Mouse (Mus musculus) forebrain, embryonic 10.5 days (tissue): Measurements from ENCODE around the gene Rras. TPM values are rescaled to one million over a fixed set of nuclear protein-coding genes. Genes with fewer than 3 reads are reported as not detected.
A peak's percentile ranks its signal among the peaks of the same experiment; 100 is the strongest.

Experiments
- DNase-seq: peaks from one replicate; pipeline ENCODE4 v3.0.0-alpha.2; 2017; ENCODE audit warnings: low spot score; ENCODE audit errors: extremely low spot score
- H3K27ac ChIP-seq: fragments of 300-500 bp; sonication (generic); 2 replicates; pipeline ENCODE4 v1.5.1; 2016; ENCODE audit warnings: mild to moderate bottlenecking
- H3K27me3 ChIP-seq: fragments of 300-500 bp; sonication (generic); 2 replicates; pipeline ENCODE4 v1.6.1; 2016; ENCODE audit warnings: mild to moderate bottlenecking; ENCODE audit not compliant: poor library complexity, severe bottlenecking
- H3K36me3 ChIP-seq: fragments of 300-500 bp; sonication (generic); replicated peaks from 2 replicates; pipeline ENCODE4 v1.6.1; 2016; ENCODE audit warnings: mild to moderate bottlenecking, moderate library complexity
- H3K4me1 ChIP-seq: fragments of 300-500 bp; sonication (generic); 2 replicates; pipeline ENCODE4 v1.6.1; 2016
- H3K4me3 ChIP-seq: fragments of 300-500 bp; sonication (generic); 2 replicates; pipeline ENCODE4 v1.5.1; 2016; ENCODE audit warnings: mild to moderate bottlenecking, moderate library complexity
- H3K9me3 ChIP-seq: fragments of 300-500 bp; sonication (generic); 2 replicates; pipeline ENCODE4 v1.6.1; 2016; ENCODE audit warnings: mild to moderate bottlenecking, moderate library complexity
- WGBS: fragments of 180-500 bp; shearing (Covaris S2); methylation state at CpG from one replicate; pipeline ENCODE4 v1.1.7; 2016; 5-methylcytosine and 5-hydroxymethylcytosine counted together
- microRNA-seq: library from miRNA; unstranded; fragments of <30 nt; microRNA quantifications from one replicate; pipeline ENCODE4, GENCODE M21; 2017
- polyA plus RNA-seq: library from polyadenylated mRNA; unstranded; fragments of >200 nt; fragmentation: Nextera tagmentation; extraction: Ambion mirVana; gene quantifications from 2 replicates; pipeline ENCODE4 v1.2.1, GENCODE M21; 2016

The Rras gene
- polyA plus RNA-seq, 1 experiment from 2014 or later = 15.0 TPM

GRCm38 (mm10) chr7:45068000-45068318 lies 50.2 kb downstream of the Rras start:
- Histone ChIP-seq H3K4me3 (no peak overlapping the region), H3K27ac (no peak overlapping the region), H3K9me3 (no peaks in the 10 kb centered on the region), H3K4me1 (peaks cover 7% of the 10 kb centered on the region), H3K36me3 (no peaks in the 10 kb centered on the region), H3K27me3 (no peaks in the 10 kb centered on the region)
- peak; percentile 61 for DNase-seq
- WGBS = 28% methylated on average over 5 of the region's 5 CpGs

GRCm38 (mm10) chr7:45069671-45070070 lies 51.9 kb downstream of the Rras start:
- Histone ChIP-seq H3K27me3 (no peaks in the 10 kb centered on the region), H3K27ac (no peak overlapping the region), H3K4me3 (no peak overlapping the region), H3K4me1 (no peaks in the 10 kb centered on the region), H3K36me3 (peaks cover 16% of the 10 kb centered on the region), H3K9me3 (no peaks in the 10 kb centered on the region)
- no peak for DNase-seq
- 95% methylated on average over 2 of the region's 2 CpGs for WGBS

Small RNAs within 50 kb of the gene (microRNA-seq; reads per million reads assigned to microRNA genes)
- not detected for gene Mir7054

Other genes starting within 250 kb of the Rras start
- 168 and 172 TPM in 2 replicates for gene Nup62, start 201.9 kb upstream of the Rras start, polyA plus RNA-seq
- 0.85 and 1.7 TPM in 2 replicates for gene Il4i1, start 201.6 kb upstream of the Rras start, polyA plus RNA-seq
- 3.3 and 3.6 TPM in 2 replicates for gene Atf5, start 201.3 kb upstream of the Rras start, polyA plus RNA-seq
- gene Akt1s1, start 169.0 kb upstream of the Rras start, polyA plus RNA-seq = 84.3 and 84.6 TPM in 2 replicates
- gene Tbc1d17, start 168.9 kb upstream of the Rras start, polyA plus RNA-seq = 72.8 and 73.6 TPM in 2 replicates
- gene Pnkp, start 160.8 kb upstream of the Rras start, polyA plus RNA-seq = 37.8 and 39.8 TPM in 2 replicates
- gene Ptov1, start 148.2 kb upstream of the Rras start, polyA plus RNA-seq = 415 and 438 TPM in 2 replicates
- gene Med25, start 125.2 kb upstream of the Rras start, polyA plus RNA-seq = 175 and 185 TPM in 2 replicates
- 24.8 and 25.0 TPM in 2 replicates for gene Fuz, start 121.9 kb upstream of the Rras start, polyA plus RNA-seq
- gene Ap2a1, start 88.5 kb upstream of the Rras start, polyA plus RNA-seq = 69.1 and 69.5 TPM in 2 replicates
- 0.47 TPM in 1 of 2 replicates, not detected in the other for gene Tsks, start 74.8 kb upstream of the Rras start, polyA plus RNA-seq
- 19.4 and 20.8 TPM in 2 replicates for gene Cpt1c, start 43.1 kb upstream of the Rras start, polyA plus RNA-seq
- gene Prmt1, start 31.4 kb upstream of the Rras start, polyA plus RNA-seq = 909 and 984 TPM in 2 replicates
- gene Irf3, start 20.3 kb upstream of the Rras start, polyA plus RNA-seq = 70.5 and 76.0 TPM in 2 replicates
- 80.7 and 83.9 TPM in 2 replicates for gene Bcl2l12, start 19.2 kb upstream of the Rras start, polyA plus RNA-seq
- gene Scaf1, start 1.6 kb upstream of the Rras start, polyA plus RNA-seq = 39.9 and 41.0 TPM in 2 replicates
- gene Prr12, start 34.9 kb downstream of the Rras start, polyA plus RNA-seq = 11.9 and 12.7 TPM in 2 replicates
- gene Nosip, start 44.5 kb downstream of the Rras start, polyA plus RNA-seq = 61.2 and 67.6 TPM in 2 replicates
- 16.5 and 17.7 TPM in 2 replicates for gene Prrg2, start 44.7 kb downstream of the Rras start, polyA plus RNA-seq
- 101 and 113 TPM in 2 replicates for gene Rcn3, start 74.3 kb downstream of the Rras start, polyA plus RNA-seq
- 5.5 and 5.9 TPM in 2 replicates for gene Fcgrt, start 85.9 kb downstream of the Rras start, polyA plus RNA-seq
- 1,843 and 1,853 TPM in 2 replicates for gene Rps11, start 106.5 kb downstream of the Rras start, polyA plus RNA-seq
- gene Rpl13a, start 110.8 kb downstream of the Rras start, polyA plus RNA-seq = 1,219 and 1,234 TPM in 2 replicates
- 0.11 and 0.27 TPM in 2 replicates for gene Gm45713, start 118.3 kb downstream of the Rras start, polyA plus RNA-seq
- gene Flt3l, start 118.5 kb downstream of the Rras start, polyA plus RNA-seq = 1.1 and 1.4 TPM in 2 replicates
- gene Pih1d1, start 136.3 kb downstream of the Rras start, polyA plus RNA-seq = 98.5 and 99.6 TPM in 2 replicates
- gene Aldh16a1, start 136.6 kb downstream of the Rras start, polyA plus RNA-seq = 53.0 and 55.1 TPM in 2 replicates
- 0.95 and 1.2 TPM in 2 replicates for gene Slc17a7, start 146.0 kb downstream of the Rras start, polyA plus RNA-seq
- 0.15 TPM in 1 of 2 replicates, not detected in the other for gene Gfy, start 161.6 kb downstream of the Rras start, polyA plus RNA-seq
- 0.33 TPM in 1 of 2 replicates, not detected in the other for gene Pth2, start 163.0 kb downstream of the Rras start, polyA plus RNA-seq
- gene Ccdc155, start 186.9 kb downstream of the Rras start, polyA plus RNA-seq = 0.57 and 0.66 TPM in 2 replicates
- 1.0 TPM in 2 replicates for gene Dkkl1, start 194.2 kb downstream of the Rras start, polyA plus RNA-seq
- gene Tead2, start 197.8 kb downstream of the Rras start, polyA plus RNA-seq = 337 and 380 TPM in 2 replicates
- 1.1 TPM in 2 replicates for gene Cd37, start 221.2 kb downstream of the Rras start, polyA plus RNA-seq
- not detected in 2 replicates for gene Slc6a16, start 223.1 kb downstream of the Rras start, polyA plus RNA-seq